Mouse (Mus musculus) erythroblast, embryonic 14.5 days (primary cell): ENCODE data around the gene Arhgap18. TPM values are rescaled to one million over a fixed set of nuclear protein-coding genes. Genes with fewer than 3 reads are reported as not detected.

Experiments used
- H3K27me3 ChIP-seq: 2 replicates; pipeline ENCODE4 v1.6.1; 2012; ENCODE audit warnings: inconsistent platforms; ENCODE audit not compliant: control insufficient read depth
- H3K36me3 ChIP-seq: 2 replicates; pipeline ENCODE4 v1.6.1; 2012; ENCODE audit warnings: mild to moderate bottlenecking, inconsistent platforms; ENCODE audit not compliant: control insufficient read depth
- H3K4me1 ChIP-seq: 2 replicates; pipeline ENCODE4 v1.6.1; 2012; ENCODE audit warnings: inconsistent platforms; ENCODE audit not compliant: control insufficient read depth
- H3K4me3 ChIP-seq: replicated peaks from 2 replicates; pipeline ENCODE3; 2012; ENCODE audit warnings: moderate library complexity, mild to moderate bottlenecking, inconsistent platforms
- H3K9me3 ChIP-seq: 2 replicates; pipeline ENCODE4 v1.6.1; 2012; ENCODE audit warnings: low read length, inconsistent platforms, mixed read lengths; ENCODE audit not compliant: control insufficient read depth
- GATA1 ChIP-seq: IDR thresholded peaks from 2 replicates; pipeline ENCODE4 v1.6.1; 2012; ENCODE audit warnings: low read length, inconsistent platforms, mixed read lengths
- TAL1 ChIP-seq: IDR thresholded peaks from 3 replicates; pipeline ENCODE4 v1.6.1; 2012; ENCODE audit warnings: low read length, inconsistent platforms, mixed read lengths
- polyA plus RNA-seq: library from polyadenylated mRNA; stranded (reverse); fragments of >175 nt; gene quantifications from 2 replicates; pipeline ENCODE4 v1.2.3, GENCODE M21; 2012

Arhgap18 gene
- polyA plus RNA-seq, 1 experiment: 0.05 TPM

DNA sequence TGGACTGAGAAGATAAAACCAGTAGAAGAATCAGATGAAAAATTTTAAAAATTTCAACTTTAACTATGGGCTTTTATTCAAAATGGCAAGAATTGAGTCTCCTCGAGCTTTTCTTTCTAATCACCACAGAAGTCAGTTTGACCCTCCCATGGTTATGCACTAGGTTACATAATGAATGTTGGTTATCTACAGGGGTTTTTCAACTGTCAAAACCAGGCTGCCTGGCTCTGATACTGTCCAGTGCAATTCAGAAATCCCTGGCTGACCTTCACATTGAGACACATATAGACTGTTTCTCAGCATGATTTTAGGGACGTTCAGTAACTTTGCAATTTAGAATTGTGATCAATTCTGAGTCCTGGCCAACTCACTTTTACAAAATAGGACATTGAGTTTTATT, 195.1 kb downstream of the Arhgap18 start:
- H3K4me3 ChIP-seq: no peak overlapping the region
- no peaks in the 10 kb centered on the region for H3K27me3 ChIP-seq
- H3K4me1 ChIP-seq: peaks cover 30% of the 10 kb centered on the region
- H3K9me3 ChIP-seq: no peaks in the 10 kb centered on the region
- no peaks in the 10 kb centered on the region for H3K36me3 ChIP-seq
- TF ChIP-seq GATA1: no peak
- no peak for TF ChIP-seq TAL1

DNA sequence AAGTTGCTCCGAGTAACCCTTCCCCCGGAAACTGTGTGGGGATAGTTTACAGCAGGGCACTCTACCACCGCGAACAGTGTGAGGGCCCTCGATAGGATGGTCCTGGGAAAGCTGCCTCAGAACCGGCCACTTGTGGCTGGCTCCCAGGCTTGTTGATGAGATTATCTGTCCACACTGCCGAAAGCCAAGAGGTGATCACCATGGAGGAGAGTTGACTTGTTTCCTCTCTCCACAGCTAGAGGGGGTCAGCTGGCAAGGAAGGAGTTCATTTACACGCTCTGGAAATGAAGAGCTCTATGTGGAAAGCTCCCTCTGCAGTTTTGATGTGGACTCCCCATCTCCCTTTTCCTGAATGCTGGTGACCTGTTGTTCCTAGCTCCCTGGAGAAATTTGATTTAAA, 196.4 kb downstream of the Arhgap18 start:
- H3K9me3 ChIP-seq: no peaks in the 10 kb centered on the region
- no peaks in the 10 kb centered on the region for H3K27me3 ChIP-seq
- peak overlapping the region; percentile 56 for H3K4me3 ChIP-seq
- H3K36me3 ChIP-seq: no peaks in the 10 kb centered on the region
- peaks cover 30% of the 10 kb centered on the region for H3K4me1 ChIP-seq
- no peak for TF ChIP-seq TAL1
- no peak for TF ChIP-seq GATA1

DNA sequence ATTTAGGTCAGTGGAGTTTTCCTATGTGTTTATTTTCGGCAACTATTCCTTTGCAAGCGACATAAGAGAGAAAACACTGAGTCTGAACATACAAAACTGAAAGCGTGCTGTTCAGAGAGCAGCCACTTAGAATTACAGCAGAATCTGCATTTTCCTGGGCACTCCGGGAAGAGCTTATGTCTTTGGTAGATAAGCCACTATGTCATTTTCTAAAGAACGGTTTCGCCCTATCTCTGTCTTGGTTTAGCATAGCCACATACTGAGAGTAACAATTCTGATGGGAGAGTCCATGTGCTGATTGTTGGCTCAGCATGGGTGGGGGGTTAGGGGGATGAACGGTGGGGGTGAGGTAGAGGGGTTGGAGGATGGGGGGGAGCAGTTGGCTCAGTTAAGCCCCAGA, 197.2 kb downstream of the Arhgap18 start:
- H3K9me3 ChIP-seq: no peaks in the 10 kb centered on the region
- no peaks in the 10 kb centered on the region for H3K27me3 ChIP-seq
- H3K4me1 ChIP-seq: peaks cover 30% of the 10 kb centered on the region
- H3K4me3 ChIP-seq: peak overlapping the region; percentile 56
- H3K36me3 ChIP-seq: no peaks in the 10 kb centered on the region
- TF ChIP-seq TAL1: no peak
- TF ChIP-seq GATA1: no peak

DNA sequence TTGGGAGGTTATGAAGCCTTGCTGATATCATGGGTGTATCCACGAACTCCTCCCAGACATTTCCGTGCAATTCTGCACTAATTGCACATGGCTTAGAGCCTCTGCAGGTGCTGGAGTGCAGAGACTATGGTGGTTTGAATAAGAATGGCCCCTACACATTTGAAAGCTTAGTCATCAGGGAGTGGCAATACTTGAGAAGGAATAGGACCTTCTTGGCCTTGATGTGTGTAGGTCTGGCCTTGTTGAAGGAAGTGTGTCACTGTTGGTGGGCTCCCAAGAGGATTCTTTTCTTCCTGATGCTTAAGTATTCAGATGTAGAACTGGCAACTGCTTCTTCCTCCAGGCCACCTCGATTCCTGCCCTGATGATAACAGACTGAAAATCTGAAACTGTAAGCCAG, 205.3 kb downstream of the Arhgap18 start:
- Histone ChIP-seq H3K27me3 (no peaks in the 10 kb centered on the region), H3K4me3 (no peak overlapping the region), H3K4me1 (peaks cover 5% of the 10 kb centered on the region), H3K9me3 (no peaks in the 10 kb centered on the region), H3K36me3 (no peaks in the 10 kb centered on the region)
- TF ChIP-seq TAL1 (no peak), GATA1 (no peak)
